Mouse (Mus musculus) embryonic stem cell, embryonic (primary cell): ENCODE measurements at regions not wholly inside any gene's neighbourhood (a gene's known extent, or its start where the extent isn't known, plus 50 kb on each side); places are given as distances from the start of the nearest gene placed in this dataset.

ENCODE experiments used
- CTCF ChIA-PET, 4 experiments: fragments of 300-600 bp in 2 of 4; fragments of 350-600 bp in 2 of 4; sonication (Branson Sonifier 250); formaldehyde crosslinking; loops; one replicate each; lab custom pipeline; 2022; ENCODE audit warnings: inconsistent platforms in 2 of 4; lab: Charles Lee
- POLR2A ChIA-PET, 4 experiments: fragments of 300-600 bp in 2 of 4; fragments of 350-600 bp in 2 of 4; sonication (Branson Sonifier 250); formaldehyde crosslinking; loops; one replicate each; lab custom pipeline; 2022; ENCODE audit warnings: antibody characterized with exemption in 4 of 4, inconsistent platforms in 1 of 4; lab: Charles Lee

DNA sequence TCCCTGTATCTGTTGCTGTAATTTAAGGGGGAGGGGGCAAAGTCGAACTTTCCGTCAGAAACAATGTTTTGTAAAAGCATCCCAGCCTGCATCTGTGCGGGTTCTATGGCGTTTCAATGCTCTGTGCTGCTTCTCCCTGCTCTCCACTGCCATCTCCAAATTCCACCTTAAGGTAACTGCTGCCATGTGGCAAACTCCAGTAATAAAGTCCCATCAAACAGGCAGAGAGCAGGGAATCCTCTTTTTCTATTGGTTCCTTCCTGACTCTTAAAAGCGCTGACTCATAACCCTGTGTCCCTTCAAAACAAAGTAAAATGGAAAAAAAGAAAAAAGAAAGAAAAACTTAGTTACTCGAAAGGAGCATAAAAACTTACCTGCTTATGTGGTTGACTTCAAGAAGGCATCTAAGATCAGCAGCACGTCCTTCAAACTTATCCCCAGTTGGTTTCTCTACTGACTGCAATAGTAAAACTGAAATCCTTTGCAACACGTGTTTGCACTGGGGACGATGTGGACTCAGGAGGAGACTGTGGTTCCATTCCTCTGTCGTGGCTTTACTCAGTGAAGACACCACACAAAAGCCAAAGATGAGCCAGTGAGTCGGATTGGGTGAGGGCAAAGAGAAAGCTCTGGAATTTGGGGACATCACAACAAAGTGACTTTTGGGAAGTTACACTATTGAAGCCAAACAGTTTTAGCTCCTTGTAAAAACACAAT is 69.9 kb upstream of the Mad2l1 start:
- ChIA-PET POLR2A (interaction anchor here in 1 of 4 experiments (1.0 to 1.6 kb wide), 6 partner anchors 9 to 103 kb away, joined by 3 to 5 read pairs (median 4); partner anchors contain the start of gene Mad2l1), CTCF (no interaction called here)

DNA sequence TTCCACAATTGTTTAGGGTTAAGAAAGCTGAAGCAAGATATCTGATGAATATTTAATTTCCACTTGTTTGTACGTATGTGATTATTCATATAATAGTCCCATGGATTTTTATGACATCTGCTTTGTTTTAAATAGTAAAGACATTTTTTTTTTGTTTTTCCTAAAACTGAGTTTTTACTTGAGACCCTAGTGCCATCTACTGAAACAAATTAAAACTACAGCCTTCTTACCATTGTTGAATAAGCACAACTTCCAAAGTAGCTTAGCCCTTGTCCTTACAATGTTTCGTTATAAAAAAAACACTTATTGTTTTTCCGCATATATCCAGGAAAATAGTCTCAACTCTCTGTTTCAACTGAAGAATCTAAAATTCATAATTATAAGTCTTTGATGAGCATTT is 68.4 kb upstream of the Mad2l1 start:
- CTCF ChIA-PET, result interaction anchor here (0.6 to 1.6 kb wide), 10 partner anchors 9 to 817 kb away, joined by 3 to 5 read pairs (median 4); no protein-coding TSS in a partner anchor
- POLR2A ChIA-PET, result interaction anchor here in 2 of 4 experiments (1.3 to 1.6 kb wide), 3 partner anchors 9 to 191 kb away, joined by 3 to 4 read pairs (median 4); no protein-coding TSS in a partner anchor

DNA sequence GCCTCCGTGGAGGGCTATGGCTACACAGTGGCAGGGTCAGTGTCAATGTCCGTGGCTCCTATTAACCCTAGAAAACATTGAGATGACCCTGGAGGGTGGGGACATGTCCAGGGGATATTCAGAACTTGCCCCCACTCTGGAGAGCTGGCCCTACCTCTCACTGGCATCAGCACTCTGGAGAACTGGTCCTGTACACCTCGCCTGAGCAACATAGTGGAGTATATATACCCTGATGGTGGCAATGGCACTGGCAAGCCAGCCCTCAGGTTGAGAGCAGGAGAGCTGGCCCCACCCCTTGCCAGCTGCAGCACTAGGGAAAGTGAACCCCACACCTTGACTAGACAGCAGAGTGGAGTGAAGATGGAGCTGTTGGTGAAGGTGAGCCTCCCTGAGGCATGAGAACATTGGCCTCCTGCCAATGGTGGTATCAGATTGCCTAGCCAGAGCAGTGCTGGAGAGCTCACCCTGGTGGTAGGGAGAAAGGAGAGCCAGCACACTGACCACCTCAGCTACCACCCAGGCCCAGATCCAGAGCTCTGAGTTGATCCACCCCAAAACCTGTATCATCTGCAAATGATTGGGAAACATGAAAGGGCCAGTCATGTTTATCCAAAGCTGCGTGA is 64.5 kb upstream of the Mad2l1 start:
- ChIA-PET CTCF (interaction anchor here in 1 of 4 experiments (0.5 kb wide), 1 partner anchor 61 kb away, joined by 5 read pairs; no protein-coding TSS in a partner anchor), POLR2A (no interaction called here)

DNA sequence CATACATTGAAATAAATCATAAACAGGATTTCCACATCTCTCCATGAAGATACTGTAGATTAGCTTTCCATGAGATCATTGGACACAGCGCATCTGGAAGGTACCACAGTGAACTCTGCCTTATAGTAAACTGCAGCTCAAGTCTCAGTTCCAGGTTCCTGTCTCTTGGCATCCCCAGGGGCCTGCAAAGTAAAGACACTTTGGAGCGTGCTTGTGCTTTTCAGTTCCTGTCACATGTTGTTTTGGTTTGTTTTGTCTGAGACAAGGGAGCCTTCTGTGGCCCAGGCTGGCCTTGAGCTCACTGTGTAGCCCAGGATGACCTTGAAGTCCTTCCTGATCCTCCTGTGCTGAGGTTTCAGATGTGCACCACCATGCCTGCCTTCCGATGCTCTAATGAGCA is 63.4 kb upstream of the Mad2l1 start:
- ChIA-PET POLR2A (interaction anchor here in 1 of 4 experiments (0.6 kb wide), 1 partner anchor 63 kb away, joined by 15 read pairs; no protein-coding TSS in a partner anchor), CTCF (interaction anchor here in 1 of 4 experiments (0.5 kb wide), 1 partner anchor 304 kb away, joined by 3 read pairs; no protein-coding TSS in a partner anchor)

- ChIA-PET CTCF (no interaction called here), POLR2A (no interaction called here)
Observed at GRCm38 (mm10) chr6:66472697-66473096, 62.5 kb upstream of the Mad2l1 start.

GRCm38 (mm10) chr6:66477575-66477974 is 57.6 kb upstream of the Mad2l1 start:
- POLR2A ChIA-PET, result no interaction called here

DNA sequence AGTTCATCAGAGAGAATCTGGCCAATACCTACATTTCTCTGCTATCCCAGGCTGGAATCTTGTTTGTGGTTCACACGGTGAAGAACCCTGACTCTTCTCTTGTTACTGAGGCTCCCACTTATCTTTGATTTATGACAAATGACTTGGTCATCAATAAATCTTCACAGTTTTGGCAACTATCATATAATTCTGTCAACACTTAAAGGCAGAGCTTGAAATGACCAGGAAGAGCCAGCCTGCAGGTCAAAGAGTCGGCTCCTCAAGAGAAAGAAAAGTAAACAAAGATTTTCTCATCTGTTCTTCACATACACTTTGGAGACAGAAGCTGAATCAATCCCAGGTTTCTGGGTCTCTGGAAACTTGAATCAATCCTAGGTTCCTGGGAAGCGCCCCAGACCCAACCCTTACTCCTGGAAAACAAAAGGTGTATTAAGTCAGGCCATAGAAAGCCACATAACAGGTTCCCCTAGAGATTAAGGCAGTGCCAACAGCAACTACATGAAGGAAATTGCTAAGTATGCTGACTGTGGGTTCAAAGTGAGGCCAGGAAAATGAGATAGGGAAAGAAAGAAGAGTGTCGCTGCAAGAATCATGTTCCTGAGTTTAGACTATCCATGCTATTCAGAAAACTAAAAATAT is 56.7 kb upstream of the Mad2l1 start:
- POLR2A ChIA-PET, result no interaction called here
- CTCF ChIA-PET, result no interaction called here

More at GRCm38 (mm10) chr6:66477575-66477974, 57.6 kb upstream of the Mad2l1 start:
- CTCF ChIA-PET, result no interaction called here

DNA sequence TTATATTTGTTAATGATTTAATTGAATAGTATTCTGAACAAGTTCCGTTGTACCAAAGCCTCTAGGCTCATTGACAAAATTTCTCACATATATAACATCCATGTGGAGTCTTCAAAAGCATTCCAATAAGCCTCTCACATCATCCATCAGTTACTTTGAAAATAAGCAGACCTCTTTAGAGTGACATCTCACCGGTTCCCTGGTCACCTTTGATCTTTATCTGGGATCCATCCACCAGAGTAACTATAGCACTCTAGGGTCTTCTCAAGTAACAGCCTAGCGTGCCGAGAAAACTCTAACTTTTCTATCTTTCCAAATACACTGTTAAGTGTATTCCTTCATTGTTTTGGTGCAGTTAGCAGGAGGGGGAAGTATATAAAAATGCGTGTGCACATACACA is 55.6 kb upstream of the Mad2l1 start:
- ChIA-PET POLR2A (no interaction called here), CTCF (no interaction called here)

GRCm38 (mm10) chr6:66480207-66480606 is 55.0 kb upstream of the Mad2l1 start:
- ChIA-PET POLR2A (no interaction called here), CTCF (interaction anchor here in 1 of 4 experiments (0.5 kb wide), 1 partner anchor 179 kb away, joined by 3 read pairs; no protein-coding TSS in a partner anchor)

DNA sequence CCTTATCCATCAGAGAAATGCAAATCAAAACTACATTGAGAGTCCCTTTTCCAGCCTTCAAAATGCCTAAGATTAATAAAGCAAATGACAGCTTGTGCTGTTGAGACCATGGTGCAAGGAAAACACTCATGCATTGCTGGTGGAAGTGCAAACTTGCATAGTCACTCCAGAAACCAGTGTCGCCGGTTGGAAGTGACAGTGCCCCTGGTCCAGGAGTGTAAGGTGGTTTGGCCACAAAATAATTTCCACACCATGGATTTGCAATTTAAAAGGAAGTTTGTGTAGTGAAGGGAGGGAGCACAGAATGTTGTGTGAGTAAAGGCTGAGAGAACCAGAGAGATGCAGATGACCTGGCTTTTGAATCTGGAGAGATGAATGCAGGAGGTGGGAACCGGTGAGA is 52.4 kb upstream of the Mad2l1 start:
- CTCF ChIA-PET, result no interaction called here
- POLR2A ChIA-PET, result no interaction called here
